Mouse (Mus musculus) MEL (cell line): Measurements from ENCODE around the gene Smtnl2. TPM values are rescaled to one million over a fixed set of nuclear protein-coding genes. Genes with fewer than 3 reads are reported as not detected.

Experiments
- DNase-seq: peaks from one replicate; pipeline ENCODE4 v3.0.0; 2011; ENCODE audit warnings: low read depth, low spot score
- H3K27ac ChIP-seq: 2 replicates; pipeline ENCODE4 v1.5.1; 2012; ENCODE audit warnings: low read depth, mild to moderate bottlenecking, control low read depth, low read length, moderate library complexity; ENCODE audit not compliant: control insufficient read depth
- H3K27me3 ChIP-seq, 2 experiments: fragments of 150-350 bp in 1 of 2; sonication (generic) in 1 of 2; 2 replicates each; pipeline ENCODE4 v1.6.1; 2012; ENCODE audit warnings: low read length in 2 of 2, mild to moderate bottlenecking in 2 of 2, improper control_type of control experiment in 1 of 2, moderate library complexity in 1 of 2; ENCODE audit not compliant: insufficient read depth in 2 of 2, control insufficient read depth in 1 of 2
- H3K36me3 ChIP-seq, 2 experiments: 2 replicates each; pipeline ENCODE4 v1.6.1; 2012 to 2014; ENCODE audit warnings: low read length in 2 of 2, improper control_type of control experiment in 1 of 2, inconsistent platforms in 1 of 2, mild to moderate bottlenecking in 1 of 2; ENCODE audit not compliant: insufficient read depth in 2 of 2, control insufficient read depth in 1 of 2
- H3K4me1 ChIP-seq, 2 experiments: fragments of 150-350 bp in 1 of 2; sonication (generic) in 1 of 2; 2 replicates each; pipeline ENCODE4 v1.6.1; 2012; ENCODE audit warnings: low read length in 2 of 2, improper control_type of control experiment in 1 of 2, mild to moderate bottlenecking in 1 of 2; ENCODE audit not compliant: insufficient read depth in 2 of 2, control insufficient read depth in 1 of 2
- H3K4me3 ChIP-seq, 2 experiments: fragments of 150-350 bp in 1 of 2; sonication (generic) in 1 of 2; 2 replicates each; pipeline ENCODE4 v1.5.1; 2012; ENCODE audit warnings: low read depth in 2 of 2, low read length in 2 of 2, mild to moderate bottlenecking in 2 of 2, moderate library complexity in 2 of 2, control low read depth in 1 of 2, improper control_type of control experiment in 1 of 2; ENCODE audit not compliant: control insufficient read depth in 1 of 2, insufficient read depth in 1 of 2
- H3K79me2 ChIP-seq: 2 replicates; pipeline ENCODE4 v1.6.1; 2012; ENCODE audit warnings: mild to moderate bottlenecking, low read length, moderate library complexity; ENCODE audit not compliant: control insufficient read depth, poor library complexity, insufficient read depth
- H3K9ac ChIP-seq: 2 replicates; pipeline ENCODE4 v1.6.1; 2012; ENCODE audit warnings: low read depth, mild to moderate bottlenecking, control low read depth, low read length, moderate library complexity; ENCODE audit not compliant: control insufficient read depth, poor library complexity, severe bottlenecking
- H3K9me3 ChIP-seq: fragments of 150-350 bp; sonication (generic); replicated peaks from 2 replicates; pipeline ENCODE4 v1.6.1; 2012; ENCODE audit warnings: mild to moderate bottlenecking, low read length, improper control_type of control experiment, moderate library complexity; ENCODE audit not compliant: insufficient read depth
- CHD2 ChIP-seq: IDR thresholded peaks from 2 replicates; pipeline ENCODE4 v1.6.1; 2011; ENCODE audit warnings: low read length, improper control_type of control experiment
- CTCF ChIP-seq, 3 experiments: IDR thresholded peaks in 2 of 3; conservative IDR thresholded peaks in 1 of 3; 2 replicates each; pipeline ENCODE4 v1.5.1; 2011 to 2012; ENCODE audit warnings: low read length in 3 of 3, low read depth in 2 of 3, mild to moderate bottlenecking in 2 of 3, improper control_type of control experiment in 1 of 3, inconsistent platforms in 1 of 3, mixed read lengths in 1 of 3, moderate library complexity in 1 of 3; ENCODE audit not compliant: control insufficient read depth in 1 of 3, insufficient read depth in 1 of 3, poor library complexity in 1 of 3, severe bottlenecking in 1 of 3
- ELF1 ChIP-seq: IDR thresholded peaks from 2 replicates; pipeline ENCODE4 v1.6.1; 2014; ENCODE audit warnings: low read depth, mild to moderate bottlenecking, inconsistent platforms, low read length, improper control_type of control experiment, moderate library complexity
- GATA1 ChIP-seq: IDR thresholded peaks from 2 replicates; pipeline ENCODE4 v1.6.1; 2011; ENCODE audit warnings: low read depth, low read length, improper control_type of control experiment
- JUND ChIP-seq: IDR thresholded peaks from 2 replicates; pipeline ENCODE4 v1.6.1; 2011; ENCODE audit warnings: low read depth, mild to moderate bottlenecking, improper control_type of control experiment, low read length
- MAFK ChIP-seq: IDR thresholded peaks from 2 replicates; pipeline ENCODE4 v1.6.1; 2011; ENCODE audit warnings: low read depth, mild to moderate bottlenecking, low read length, improper control_type of control experiment, borderline replicate concordance
- MYB ChIP-seq: IDR thresholded peaks from 2 replicates; pipeline ENCODE4 v1.6.1; 2011; ENCODE audit warnings: mild to moderate bottlenecking, low read depth, low read length, improper control_type of control experiment
- NELFE ChIP-seq: IDR thresholded peaks from 2 replicates; pipeline ENCODE4 v1.6.1; 2011; ENCODE audit warnings: low read depth, low read length, improper control_type of control experiment
- POLR2AphosphoS2 ChIP-seq: IDR thresholded peaks from 2 replicates; pipeline ENCODE4 v1.6.1; 2011; ENCODE audit warnings: low read length, improper control_type of control experiment
- RAD21 ChIP-seq: IDR thresholded peaks from 2 replicates; pipeline ENCODE4 v1.6.1; 2011; ENCODE audit warnings: mild to moderate bottlenecking, low read depth, low read length, improper control_type of control experiment
- SMC3 ChIP-seq: IDR thresholded peaks from 2 replicates; pipeline ENCODE4 v1.6.1; 2011; ENCODE audit warnings: low read depth, low read length, improper control_type of control experiment
- USF1 ChIP-seq: IDR thresholded peaks from 2 replicates; pipeline ENCODE4 v1.6.1; 2014; ENCODE audit warnings: low read depth, mild to moderate bottlenecking, inconsistent platforms, low read length, improper control_type of control experiment, moderate library complexity
- USF2 ChIP-seq, 2 experiments: IDR thresholded peaks; 2 replicates each; pipeline ENCODE4 v1.6.1; 2011 to 2012; ENCODE audit warnings: improper control_type of control experiment in 2 of 2, low read length in 2 of 2, borderline replicate concordance in 1 of 2, inconsistent platforms in 1 of 2, low read depth in 1 of 2, mild to moderate bottlenecking in 1 of 2; ENCODE audit not compliant: insufficient read depth in 1 of 2
- ZC3H11A ChIP-seq: IDR thresholded peaks from 2 replicates; pipeline ENCODE4 v1.6.1; 2012; ENCODE audit warnings: low read depth, mild to moderate bottlenecking, inconsistent platforms, low read length, improper control_type of control experiment
- ZNF384 ChIP-seq: IDR thresholded peaks from 2 replicates; pipeline ENCODE4 v1.6.1; 2012; ENCODE audit warnings: low read depth, mild to moderate bottlenecking, inconsistent platforms, low read length, improper control_type of control experiment
- polyA plus RNA-seq, 2 experiments: library from polyadenylated mRNA; stranded (reverse) in 1 of 2; unstranded in 1 of 2; fragments of >175 nt in 1 of 2; fragments of >200 nt in 1 of 2; gene quantifications; 2 replicates each; pipeline versions ENCODE4 v1.2.1 to v1.2.4; 2012; ENCODE audit warnings: low replicate concordance in 2 of 2, low read depth in 1 of 2; ENCODE audit not compliant: insufficient read length in 2 of 2, insufficient read depth in 1 of 2, missing spikeins in 1 of 2
- total RNA-seq: library from RNA; depleted of rRNA; stranded (reverse); fragments of 300-350 nt; gene quantifications from 2 replicates; pipeline ENCODE4 v1.2.3, GENCODE M21; 2012

Smtnl2 gene
- total and polyA plus RNA-seq, 3 experiments, result 10.2 to 10.9 TPM; not detected in 1

DNA sequence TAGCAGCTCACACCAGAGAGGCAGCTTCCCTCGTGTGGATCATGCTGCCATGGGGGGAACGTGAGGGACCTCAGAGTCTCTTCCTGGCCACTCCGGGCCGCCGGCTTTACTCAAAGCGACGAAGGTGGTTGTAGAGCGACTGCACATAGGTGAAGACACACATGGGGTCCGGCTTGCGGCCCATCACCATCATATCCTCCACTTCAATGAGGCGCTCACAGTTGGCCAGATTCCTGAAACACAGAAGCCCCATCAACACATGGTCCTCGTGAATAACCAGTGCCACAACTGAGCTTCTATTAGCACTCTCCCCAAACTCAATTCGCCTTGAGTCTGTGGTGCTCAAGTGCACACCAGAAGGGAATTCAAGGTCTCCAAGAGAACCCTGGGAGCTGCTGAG is 20.3 kb downstream of the Smtnl2 start:
- H3K4me1 ChIP-seq, result peaks cover 12 to 37% of the 10 kb centered on the region in 2 experiments
- H3K79me2 ChIP-seq, result no peaks in the 10 kb centered on the region
- no peak overlapping the region for H3K9ac ChIP-seq
- H3K27ac ChIP-seq, result no peak overlapping the region
- peaks cover 0 to 17% of the 10 kb centered on the region in 2 experiments; a peak in 2 of 4 replicates for H3K36me3 ChIP-seq
- TF ChIP-seq USF1 (no peak), SMC3 (no peak), USF2 (IDR thresholded peaks at IDR 0.05; ENCODE audit: borderline replicate concordance in 1 of 2, insufficient read depth in 1 of 2, low read depth in 1 of 2, low read length in 2 of 2) (no peak), NELFE (no peak), POLR2AphosphoS2 (no peak), ELF1 (no peak)
- no peaks in the 10 kb centered on the region for H3K9me3 ChIP-seq
- no peaks in the 10 kb centered on the region for H3K27me3 ChIP-seq
- H3K4me3 ChIP-seq, result no peak overlapping the region
- no peak for DNase-seq

DNA sequence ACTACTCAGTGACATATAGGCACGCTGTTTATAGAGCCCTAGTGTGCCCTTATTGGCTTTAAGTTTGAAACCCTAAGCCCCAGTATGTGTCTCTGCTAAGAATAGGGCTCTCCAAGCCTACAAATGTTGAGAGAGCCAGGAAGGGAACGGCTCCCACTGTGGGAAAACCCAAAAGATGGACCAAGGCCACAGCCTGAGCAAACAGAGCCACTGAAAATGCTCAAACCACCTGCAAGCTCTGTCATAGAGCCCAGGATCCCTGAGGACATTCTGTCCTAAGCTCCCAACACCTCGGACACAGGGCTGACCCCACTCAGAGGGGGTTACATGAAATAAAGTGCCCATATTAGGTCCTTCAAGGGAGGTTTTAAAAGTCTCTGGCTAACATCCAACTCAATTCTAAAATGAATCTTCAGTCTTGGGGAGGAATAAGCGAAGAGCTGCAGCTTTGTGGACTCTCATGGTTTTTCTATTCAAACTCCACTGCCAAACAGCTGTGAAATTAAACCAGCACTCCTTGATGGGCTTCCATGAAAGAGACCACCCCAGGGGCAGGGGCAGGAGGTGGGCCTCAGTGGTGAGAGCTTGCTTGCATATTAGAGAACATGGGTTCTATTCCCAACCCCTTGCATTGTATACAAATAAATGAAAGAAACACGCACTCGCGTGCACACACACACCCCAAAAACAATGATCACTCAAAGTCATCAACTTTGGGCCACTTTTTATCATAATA is 21.9 kb downstream of the Smtnl2 start:
- Histone ChIP-seq H3K27me3 (no peaks in the 10 kb centered on the region), H3K9me3 (no peaks in the 10 kb centered on the region), H3K79me2 (no peaks in the 10 kb centered on the region), H3K36me3 (peaks cover 0 to 12% of the 10 kb centered on the region in 2 experiments; a peak in 2 of 4 replicates), H3K4me3 (no peak overlapping the region), H3K4me1 (peaks cover 8 to 31% of the 10 kb centered on the region in 2 experiments), H3K9ac (no peak overlapping the region)
- DNase-seq, result no peak
- TF ChIP-seq ZNF384 (no peak), MAFK (no peak), CTCF (IDR thresholded peaks at IDR 0.05 in 2 of 3, conservative IDR thresholded peaks at IDR 0.05 in 1 of 3; ENCODE audit: control insufficient read depth in 1 of 3, insufficient read depth in 1 of 3, low read depth in 2 of 3, low read length in 3 of 3, poor library complexity in 1 of 3, severe bottlenecking in 1 of 3) (no peak), JUND (no peak)
- TF ChIP-seq, all 39 proteins: peak for 0
- H3K27ac ChIP-seq, result no peak overlapping the region

DNA sequence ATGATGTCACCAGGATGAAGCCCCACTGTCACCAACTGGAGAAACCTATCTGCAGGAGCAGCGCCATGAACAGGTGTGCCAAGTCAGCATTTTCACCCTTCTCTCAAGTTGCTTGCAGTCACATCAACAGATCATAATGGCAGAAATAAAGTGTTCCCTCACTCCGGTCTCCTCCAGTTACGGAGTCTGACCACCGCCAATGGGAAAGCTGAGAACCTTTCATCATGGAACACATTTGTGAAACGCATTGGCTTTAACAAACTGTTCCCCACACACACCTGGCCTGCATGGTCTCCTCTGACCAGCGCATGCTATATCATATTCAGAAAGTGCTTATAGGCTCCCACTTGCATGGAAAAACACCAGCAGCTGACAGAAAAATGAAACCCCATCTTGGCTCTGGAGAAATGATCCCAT is 23.4 kb downstream of the Smtnl2 start:
- TF ChIP-seq RAD21 (no peak), ZC3H11A (no peak), MYB (no peak), GATA1 (no peak), USF1 (no peak), CHD2 (no peak)
- peaks cover 0 to 4% of the 10 kb centered on the region in 2 experiments; a peak in 2 of 4 replicates for H3K36me3 ChIP-seq
- no peak overlapping the region for H3K4me3 ChIP-seq
- no peaks in the 10 kb centered on the region for H3K79me2 ChIP-seq
- no peak overlapping the region for H3K27ac ChIP-seq
- no peak for DNase-seq
- peaks cover 1 to 16% of the 10 kb centered on the region in 2 experiments; a peak in 3 of 4 replicates for H3K4me1 ChIP-seq
- H3K27me3 ChIP-seq, result no peaks in the 10 kb centered on the region
- no peaks in the 10 kb centered on the region for H3K9me3 ChIP-seq
- no peak overlapping the region for H3K9ac ChIP-seq
